Mouse (Mus musculus) liver, embryonic 15.5 days (tissue): ENCODE measurements around the gene Gm4737. TPM values are rescaled to one million over a fixed set of nuclear protein-coding genes. Genes with fewer than 3 reads are reported as not detected.
"Not testable (repeated sequence)": the region's sequence is repeated elsewhere in the genome, so short reads cannot be mapped to it uniquely, and the experiment has no call there.

ENCODE experiments used
- ATAC-seq: fragments of 200-750 bp; cut with Nextera tagmentation; 2 replicates; pipeline ENCODE4 v1.8.0; 2017; ENCODE audit warnings: moderate number of reproducible peaks, mild to moderate bottlenecking, moderate library complexity; ENCODE audit not compliant: insufficient read depth
- H3K27ac ChIP-seq: fragments of 300-500 bp; sonication (generic); replicated peaks from 2 replicates; pipeline ENCODE4 v1.5.1; 2015; ENCODE audit warnings: mild to moderate bottlenecking, inconsistent platforms
- H3K27me3 ChIP-seq: fragments of 300-500 bp; sonication (generic); 2 replicates; pipeline ENCODE4 v1.6.1; 2015; ENCODE audit warnings: mild to moderate bottlenecking, inconsistent platforms
- H3K36me3 ChIP-seq: fragments of 300-500 bp; sonication (generic); replicated peaks from 2 replicates; pipeline ENCODE4 v1.6.1; 2015; ENCODE audit warnings: moderate library complexity, mild to moderate bottlenecking, inconsistent platforms
- H3K4me1 ChIP-seq: fragments of 300-500 bp; sonication (generic); replicated peaks from 2 replicates; pipeline ENCODE4 v1.6.1; 2015; ENCODE audit warnings: inconsistent platforms
- H3K4me2 ChIP-seq: fragments of 300-500 bp; sonication (generic); 2 replicates; pipeline ENCODE4 v1.6.1; 2015; ENCODE audit warnings: moderate library complexity, mild to moderate bottlenecking, inconsistent platforms
- H3K4me3 ChIP-seq: fragments of 300-500 bp; sonication (generic); replicated peaks from 2 replicates; pipeline ENCODE4 v1.5.1; 2015; ENCODE audit warnings: mild to moderate bottlenecking, inconsistent platforms
- H3K9ac ChIP-seq: fragments of 300-500 bp; sonication (generic); 2 replicates; pipeline ENCODE4 v1.6.1; 2015; ENCODE audit warnings: moderate library complexity, mild to moderate bottlenecking, inconsistent platforms
- H3K9me3 ChIP-seq: fragments of 300-500 bp; sonication (generic); replicated peaks from 2 replicates; pipeline ENCODE4 v1.6.1; 2016; ENCODE audit warnings: inconsistent platforms
- WGBS: fragments of 180-500 bp; shearing (Covaris S2); methylation state at CpG from one replicate; pipeline ENCODE4 v1.1.7; 2015; ENCODE audit warnings: mixed read lengths; ENCODE audit not compliant: insufficient replicate concordance; 5-methylcytosine and 5-hydroxymethylcytosine counted together
- polyA plus RNA-seq: library from polyadenylated mRNA; unstranded; fragments of >200 nt; fragmentation: Nextera tagmentation; extraction: Ambion mirVana; gene quantifications from 2 replicates; pipeline ENCODE4 v1.2.1, GENCODE M21; 2015

The Gm4737 gene
- polyA plus RNA-seq: 1.9 TPM in 2 replicates

DNA sequence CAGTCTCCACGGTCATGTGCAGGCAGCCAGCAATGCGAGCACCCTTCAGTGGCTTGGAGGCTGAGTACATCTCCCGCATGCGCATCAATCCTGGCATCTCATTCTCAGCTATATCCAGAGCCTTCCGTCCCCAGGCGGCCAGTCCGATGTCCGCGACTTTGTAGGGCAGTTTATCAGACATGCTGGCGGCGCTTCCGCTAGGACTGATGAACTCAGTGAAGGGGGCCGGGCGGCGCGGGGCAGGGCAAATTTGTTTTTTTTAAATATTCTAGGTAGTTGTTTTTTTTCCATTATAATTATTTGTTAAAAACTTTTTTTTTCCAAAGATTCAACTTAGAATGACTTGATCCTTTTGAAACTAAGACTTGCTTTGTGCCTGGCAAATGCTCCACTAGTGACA, at the start of gene Gm4737:
Gene Gm4737 (minus strand): TSS at position 246 of the 400 bp plus-strand sequence.
- H3K4me3 ChIP-seq, H3K36me3 ChIP-seq, H3K4me2 ChIP-seq, H3K9me3 ChIP-seq, H3K27ac ChIP-seq, H3K4me1 ChIP-seq, H3K9ac ChIP-seq, ATAC-seq, H3K27me3 ChIP-seq: not testable (repeated sequence)
- 87% methylated on average over 12 of the region's 16 CpGs for WGBS

DNA sequence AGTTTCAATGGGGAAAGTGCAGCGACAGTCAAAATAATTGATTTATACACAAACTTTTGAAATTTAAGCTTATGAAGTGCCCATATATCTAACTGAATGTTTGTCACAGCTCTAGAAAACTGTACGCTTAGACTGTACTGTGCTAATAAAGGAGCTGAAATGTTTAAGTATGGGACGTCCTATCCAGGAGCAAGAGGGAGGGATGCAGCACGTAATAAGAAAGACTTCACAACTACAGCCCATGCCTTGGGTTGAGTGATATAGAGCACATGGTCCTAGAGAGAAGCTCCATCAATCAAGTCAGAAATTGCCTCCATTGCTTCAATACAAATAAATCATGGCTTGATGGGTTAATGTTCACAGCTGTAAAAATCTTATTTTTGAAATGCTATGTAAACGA, 40.9 kb upstream of the Gm4737 start:
- H3K4me3 ChIP-seq: no peak overlapping the region
- ATAC-seq: no peak
- whole genome bisulfite sequencing: 73% methylated on average over 5 of the region's 5 CpGs

GRCm38 (mm10) chr16:46183096-46183495, 28.2 kb upstream of the Gm4737 start:
- H3K9me3 ChIP-seq: no peaks in the 10 kb centered on the region
- 61% methylated on average over 5 of the region's 5 CpGs for WGBS

More for the DNA sequence above, 40.9 kb upstream of the Gm4737 start:
- no peaks in the 10 kb centered on the region for H3K4me1 ChIP-seq
- no peaks in the 10 kb centered on the region for H3K36me3 ChIP-seq
- H3K27me3 ChIP-seq: no peaks in the 10 kb centered on the region
- no peak overlapping the region for H3K9ac ChIP-seq
- no peak overlapping the region for H3K27ac ChIP-seq
- H3K9me3 ChIP-seq: no peaks in the 10 kb centered on the region
- no peak overlapping the region for H3K4me2 ChIP-seq

GRCm38 (mm10) chr16:46178121-46178801, 23.4 kb upstream of the Gm4737 start:
- Histone ChIP-seq H3K4me3 (no peak overlapping the region), H3K9me3 (no peaks in the 10 kb centered on the region), H3K4me1 (no peaks in the 10 kb centered on the region), H3K4me2 (no peak overlapping the region), H3K36me3 (no peaks in the 10 kb centered on the region), H3K27ac (no peak overlapping the region), H3K9ac (no peak overlapping the region), H3K27me3 (no peaks in the 10 kb centered on the region)
- WGBS: 29% methylated on average over 4 of the region's 4 CpGs
- ATAC-seq: no peak

More at GRCm38 (mm10) chr16:46183096-46183495, 28.2 kb upstream of the Gm4737 start:
- no peak overlapping the region for H3K9ac ChIP-seq
- ATAC-seq: no peak
- no peaks in the 10 kb centered on the region for H3K36me3 ChIP-seq
- H3K4me3 ChIP-seq: no peak overlapping the region
- H3K27me3 ChIP-seq: no peaks in the 10 kb centered on the region
- H3K4me1 ChIP-seq: no peaks in the 10 kb centered on the region
- no peak overlapping the region for H3K27ac ChIP-seq
- H3K4me2 ChIP-seq: no peak overlapping the region

GRCm38 (mm10) chr16:46173039-46173438, 18.2 kb upstream of the Gm4737 start:
- no peaks in the 10 kb centered on the region for H3K4me1 ChIP-seq
- no peaks in the 10 kb centered on the region for H3K27me3 ChIP-seq
- H3K36me3 ChIP-seq: no peaks in the 10 kb centered on the region
- H3K27ac ChIP-seq: no peak overlapping the region
- ATAC-seq: no peak
- no peak overlapping the region for H3K4me3 ChIP-seq
- no peak overlapping the region for H3K4me2 ChIP-seq
- no peaks in the 10 kb centered on the region for H3K9me3 ChIP-seq
- H3K9ac ChIP-seq: no peak overlapping the region

GRCm38 (mm10) chr16:46166971-46167370, 12.1 kb upstream of the Gm4737 start:
- Histone ChIP-seq H3K27ac (no peak overlapping the region), H3K9ac (no peak overlapping the region), H3K36me3 (no peaks in the 10 kb centered on the region), H3K27me3 (no peaks in the 10 kb centered on the region), H3K4me1 (no peaks in the 10 kb centered on the region), H3K9me3 (no peaks in the 10 kb centered on the region), H3K4me3 (no peak overlapping the region), H3K4me2 (no peak overlapping the region)
- 53% methylated on average over 3 of the region's 3 CpGs for WGBS
- ATAC-seq: no peak

DNA sequence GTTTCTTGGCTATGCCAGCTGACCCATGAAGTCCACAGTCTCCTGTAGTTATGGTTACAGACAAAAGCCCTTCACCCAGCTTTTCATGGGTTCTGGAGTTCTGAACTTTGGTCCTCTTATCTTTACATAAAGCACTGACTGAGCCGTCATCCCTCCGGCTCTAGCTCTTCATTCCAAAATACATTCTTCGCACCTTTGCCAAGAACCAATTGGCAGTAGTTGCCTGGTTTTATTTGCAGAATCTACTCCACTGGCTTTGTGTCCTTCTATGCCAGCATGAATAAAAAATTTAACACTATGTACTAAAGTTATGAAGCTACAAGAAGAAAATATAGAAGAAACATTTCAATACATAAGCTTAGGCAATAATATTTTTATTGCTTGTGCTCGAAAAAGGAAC, 10.4 kb upstream of the Gm4737 start:
- Histone ChIP-seq H3K9ac (no peak overlapping the region), H3K4me3 (no peak overlapping the region), H3K4me2 (no peak overlapping the region), H3K9me3 (no peaks in the 10 kb centered on the region), H3K36me3 (no peaks in the 10 kb centered on the region), H3K27ac (no peak overlapping the region), H3K27me3 (no peaks in the 10 kb centered on the region), H3K4me1 (no peaks in the 10 kb centered on the region)
- 55% methylated on average over 4 of the region's 4 CpGs for WGBS
- no peak for ATAC-seq

GRCm38 (mm10) chr16:46151141-46151540, 3.7 kb downstream of the Gm4737 start:
- Histone ChIP-seq H3K36me3 (no peaks in the 10 kb centered on the region), H3K4me3 (no peak overlapping the region), H3K9me3 (no peaks in the 10 kb centered on the region), H3K4me1 (no peaks in the 10 kb centered on the region), H3K4me2 (no peak overlapping the region), H3K27me3 (no peaks in the 10 kb centered on the region), H3K9ac (no peak overlapping the region), H3K27ac (no peak overlapping the region)
- no peak for ATAC-seq

- Histone ChIP-seq H3K9me3 (no peaks in the 10 kb centered on the region), H3K9ac (no peak overlapping the region), H3K4me3 (no peak overlapping the region), H3K36me3 (no peaks in the 10 kb centered on the region), H3K27ac (no peak overlapping the region), H3K4me1 (no peaks in the 10 kb centered on the region), H3K4me2 (no peak overlapping the region), H3K27me3 (no peaks in the 10 kb centered on the region)
- WGBS: 21% methylated on average over 3 of the region's 3 CpGs
- no peak for ATAC-seq
These were observed 6.1 kb downstream of the Gm4737 start for GRCm38 (mm10) chr16:46148661-46149341.

DNA sequence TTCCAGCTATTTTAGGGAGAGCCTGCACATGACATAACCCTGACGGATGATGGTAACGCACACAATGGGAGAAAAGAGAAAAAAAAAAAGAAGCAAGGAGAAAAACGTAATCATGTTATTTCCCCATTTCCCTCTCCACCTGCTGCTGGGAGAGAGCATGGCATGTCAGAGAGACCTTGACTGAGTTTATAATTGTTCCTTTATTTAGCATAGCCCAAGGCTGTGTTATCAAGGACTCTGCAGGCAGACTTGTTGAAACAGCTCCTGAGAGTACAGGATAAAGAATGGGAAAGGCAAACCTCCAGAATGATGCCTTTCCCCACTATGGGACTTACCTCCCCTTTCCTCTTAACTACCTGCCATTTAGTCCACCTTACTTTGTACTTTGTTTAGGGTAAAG, 7.9 kb downstream of the Gm4737 start:
- H3K4me3 ChIP-seq: no peak overlapping the region
- H3K4me2 ChIP-seq: no peak overlapping the region
- no peaks in the 10 kb centered on the region for H3K4me1 ChIP-seq
- no peaks in the 10 kb centered on the region for H3K36me3 ChIP-seq
- no peak overlapping the region for H3K27ac ChIP-seq
- H3K9me3 ChIP-seq: no peaks in the 10 kb centered on the region
- H3K9ac ChIP-seq: no peak overlapping the region
- ATAC-seq: no peak
- H3K27me3 ChIP-seq: no peaks in the 10 kb centered on the region
- 60% methylated on average over 3 of the region's 3 CpGs for WGBS

GRCm38 (mm10) chr16:46122238-46122637, 32.6 kb downstream of the Gm4737 start:
- no peaks in the 10 kb centered on the region for H3K27me3 ChIP-seq
- H3K4me2 ChIP-seq: no peak overlapping the region
- H3K4me3 ChIP-seq: no peak overlapping the region
- no peaks in the 10 kb centered on the region for H3K36me3 ChIP-seq
- no peak overlapping the region for H3K9ac ChIP-seq
- ATAC-seq: no peak
- H3K27ac ChIP-seq: no peak overlapping the region
- H3K4me1 ChIP-seq: no peaks in the 10 kb centered on the region
- no peaks in the 10 kb centered on the region for H3K9me3 ChIP-seq

DNA sequence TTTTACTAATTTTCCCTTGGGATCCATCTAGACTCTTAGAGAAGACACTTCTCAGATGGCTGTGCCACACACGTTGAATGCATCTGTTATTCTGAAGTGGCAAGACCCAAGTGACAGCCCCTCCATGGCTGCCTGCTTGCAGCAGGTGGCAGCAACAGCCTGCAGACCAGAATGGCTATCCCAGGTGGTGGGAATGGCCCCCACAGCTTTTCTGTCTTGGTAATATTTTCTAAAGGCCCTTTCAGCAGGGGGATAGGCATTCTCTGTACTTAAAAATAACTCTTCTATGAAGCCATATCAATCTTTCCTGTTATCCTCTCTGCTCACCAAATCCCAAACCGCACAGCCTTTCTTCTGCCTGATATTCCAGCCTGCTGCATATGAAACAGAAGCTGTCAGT, 33.5 kb downstream of the Gm4737 start:
- Histone ChIP-seq H3K27ac (no peak overlapping the region), H3K36me3 (no peaks in the 10 kb centered on the region), H3K9ac (no peak overlapping the region), H3K4me3 (no peak overlapping the region), H3K27me3 (no peaks in the 10 kb centered on the region), H3K4me1 (no peaks in the 10 kb centered on the region), H3K4me2 (no peak overlapping the region), H3K9me3 (no peaks in the 10 kb centered on the region)
- ATAC-seq: no peak
- WGBS: 58% methylated on average over 2 of the region's 2 CpGs
